Mouse (Mus musculus) thymus, adult 18-20 months (tissue): ENCODE data around the gene Tmc6.
"Not testable (repeated sequence)": the region's sequence is repeated elsewhere in the genome, so short reads cannot be mapped to it uniquely, and the experiment has no call there.

Source experiments
- DNase-seq, 2 experiments: peaks; one replicate each; pipeline ENCODE4 v3.0.0; 2022; ENCODE audit warnings: mixed read lengths in 2 of 2

Gene Tmc6

DNA sequence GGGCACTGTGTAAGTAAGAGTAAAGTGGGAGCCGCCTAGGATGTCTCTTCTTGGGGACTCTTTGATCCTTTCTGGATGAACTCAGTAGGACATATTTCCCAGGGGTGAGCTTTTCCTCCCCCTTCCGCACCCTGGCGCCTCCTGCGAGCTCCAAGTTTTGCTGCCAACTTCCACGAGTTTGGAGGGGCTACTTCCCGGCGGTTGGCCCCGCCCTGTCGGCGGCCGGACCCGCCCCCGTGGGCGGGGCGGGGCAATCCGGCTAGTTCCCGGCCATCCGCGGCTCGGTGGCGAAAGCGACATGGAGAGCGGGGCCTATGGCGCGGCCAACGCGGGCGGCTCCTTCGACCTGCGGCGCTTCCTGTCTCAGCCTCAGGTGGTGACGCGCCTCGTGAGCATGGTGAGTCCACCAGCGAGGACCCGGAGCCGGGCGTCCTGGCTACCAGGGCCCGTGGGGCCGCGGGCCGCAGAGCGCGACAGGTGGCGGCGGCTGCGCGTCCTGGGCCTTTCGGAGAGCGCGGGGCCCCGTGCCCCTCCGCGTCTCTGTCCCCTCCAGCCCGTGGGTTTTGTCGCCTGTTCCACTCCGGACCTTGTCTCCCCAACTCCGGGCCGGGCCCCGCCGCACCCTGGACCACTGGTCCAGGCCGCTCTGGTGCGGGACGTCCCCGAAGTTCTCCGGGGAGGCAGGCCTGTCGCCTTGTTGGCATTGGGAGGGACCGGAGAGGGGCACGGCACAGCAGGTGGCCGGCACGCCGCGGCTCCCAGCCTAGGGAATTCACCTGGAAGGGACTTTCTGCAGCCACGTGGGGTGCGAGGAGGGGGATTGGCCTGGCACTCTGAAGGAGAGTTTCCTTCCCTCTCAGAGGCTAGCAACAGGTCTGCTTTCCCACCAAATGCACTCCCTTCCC lies 27.7 kb upstream of the Tmc6 start, which contains the start of the genes Gm20708 and Syngr2:
Gene Gm20708 (plus strand): TSS at position 262 of the 905 bp plus-strand sequence.
Gene Syngr2 (plus strand): TSS at position 262 of the 905 bp plus-strand sequence.
- DNase-seq: peak; percentile 46 to 58

DNA sequence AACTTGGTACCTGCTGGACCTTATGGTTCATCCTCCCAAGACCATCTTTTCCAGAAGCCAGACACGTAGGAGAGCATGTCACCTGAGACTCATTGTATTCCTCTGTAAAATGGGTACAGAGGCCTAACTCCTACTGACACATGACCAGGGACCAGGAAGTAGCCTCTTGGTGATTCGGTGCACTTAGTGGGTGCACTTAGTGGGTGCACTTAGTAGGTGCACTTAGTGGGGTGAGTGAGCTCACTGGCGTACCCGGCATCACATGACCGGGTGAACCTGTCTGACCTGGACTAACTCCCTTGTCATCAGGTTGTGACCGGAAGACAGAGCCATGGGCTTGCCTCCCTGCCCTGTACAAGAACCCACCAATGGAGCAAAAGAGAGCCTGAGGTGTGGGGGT lies 24.8 kb upstream of the Tmc6 start:
- DNase-seq: no peak

DNA sequence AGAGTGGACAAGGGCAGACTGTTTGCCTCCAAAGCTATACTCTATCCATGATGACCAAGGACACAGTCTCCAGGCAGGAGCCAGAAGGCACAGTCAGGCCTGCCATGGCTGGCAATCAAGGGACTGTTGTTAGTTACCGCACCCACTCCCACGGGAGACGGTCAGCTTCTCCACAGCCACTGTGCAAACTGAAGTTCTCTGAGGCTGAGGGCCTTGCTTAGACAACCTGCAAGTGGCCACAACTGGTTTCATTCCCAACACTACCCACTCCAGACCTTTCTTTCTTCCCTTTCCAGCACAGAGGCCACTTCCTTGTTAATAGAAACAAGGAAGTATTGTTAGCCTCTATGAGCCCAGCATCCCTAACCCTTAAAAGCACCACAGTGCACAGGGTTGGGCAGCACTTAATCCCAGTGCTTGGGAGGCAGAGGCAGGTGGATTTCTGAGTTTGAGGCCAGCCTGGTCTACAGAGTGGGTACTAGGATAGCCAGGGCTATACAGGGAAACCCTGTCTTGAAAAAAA lies 21.2 kb upstream of the Tmc6 start:
- DNase-seq: no peak

- no peak for DNase-seq
Measured at GRCm38 (mm10) chr11:117801650-117802049, 19.7 kb upstream of the Tmc6 start.

DNA sequence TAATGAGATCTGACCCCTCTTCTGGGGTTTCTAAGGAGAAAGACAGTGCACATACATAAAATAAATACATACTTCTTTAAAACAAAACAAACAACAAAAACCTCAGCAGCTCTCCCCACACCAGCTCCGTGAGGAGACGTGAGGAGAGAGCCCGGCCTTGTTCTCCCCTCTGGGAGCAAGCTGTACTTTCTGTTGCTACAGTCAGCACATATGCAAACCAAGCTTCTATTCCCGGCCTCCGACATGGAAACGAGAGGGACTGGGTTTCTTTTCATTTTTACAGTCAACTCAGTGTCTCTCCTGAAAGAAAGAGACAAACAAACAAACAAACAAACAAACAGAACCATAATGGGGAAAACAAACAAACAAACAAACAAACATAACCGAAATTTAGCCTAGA lies 18.0 kb upstream of the Tmc6 start:
- DNase-seq: no peak

DNA sequence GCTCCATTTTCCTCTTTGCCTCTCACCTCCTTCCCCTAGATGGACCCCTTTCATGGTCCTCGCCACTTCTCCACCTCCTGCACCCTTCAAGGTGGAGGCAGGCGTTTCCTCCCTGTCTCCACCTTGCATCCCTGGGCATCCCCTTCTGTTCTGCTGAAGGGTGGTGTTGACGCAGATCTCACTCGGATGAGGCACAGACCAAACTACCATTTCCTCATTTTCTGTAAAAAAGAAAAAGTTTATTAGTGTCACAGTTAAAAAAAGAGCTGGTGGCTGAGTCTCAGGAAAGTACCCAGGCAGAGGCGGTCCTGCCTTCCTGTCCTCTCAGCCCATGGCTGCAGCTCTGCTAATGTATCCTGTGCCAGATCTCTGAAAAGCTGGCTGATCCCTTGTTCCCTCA lies 17.2 kb upstream of the Tmc6 start:
- DNase-seq: no peak

DNA sequence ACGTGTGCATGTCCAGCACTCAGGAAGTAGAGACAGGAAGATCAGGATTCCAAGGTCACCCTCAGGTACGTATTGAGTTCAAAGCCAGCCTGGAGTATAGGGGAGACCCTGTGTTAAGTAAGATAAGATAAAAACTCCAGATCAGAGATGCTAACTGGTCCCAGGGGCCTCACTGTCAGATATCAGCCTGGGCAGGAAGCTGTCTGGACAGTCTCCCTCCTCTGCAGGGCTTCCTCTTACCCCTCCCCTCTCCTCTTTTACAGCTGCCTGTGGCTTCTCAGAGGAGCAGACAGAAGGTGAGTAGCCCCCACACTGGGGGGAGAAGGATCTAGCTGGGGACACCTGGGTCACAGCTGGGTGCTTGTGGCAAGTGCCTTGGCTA lies 16.2 kb upstream of the Tmc6 start:
- DNase-seq: peak in 1 of 2 experiments; percentile 41

- DNase-seq: no peak
Measured at GRCm38 (mm10) chr11:117797511-117798159, 15.6 kb upstream of the Tmc6 start, which contains the start of gene 6030468B19Rik. Gene 6030468B19Rik, plus strand, starts transcription at chr11:117797660.

- DNase-seq: no peak
Measured at GRCm38 (mm10) chr11:117796954-117797353, 15.0 kb upstream of the Tmc6 start.

- DNase-seq: no peak
Measured at GRCm38 (mm10) chr11:117794035-117794551, 12.1 kb upstream of the Tmc6 start.

DNA sequence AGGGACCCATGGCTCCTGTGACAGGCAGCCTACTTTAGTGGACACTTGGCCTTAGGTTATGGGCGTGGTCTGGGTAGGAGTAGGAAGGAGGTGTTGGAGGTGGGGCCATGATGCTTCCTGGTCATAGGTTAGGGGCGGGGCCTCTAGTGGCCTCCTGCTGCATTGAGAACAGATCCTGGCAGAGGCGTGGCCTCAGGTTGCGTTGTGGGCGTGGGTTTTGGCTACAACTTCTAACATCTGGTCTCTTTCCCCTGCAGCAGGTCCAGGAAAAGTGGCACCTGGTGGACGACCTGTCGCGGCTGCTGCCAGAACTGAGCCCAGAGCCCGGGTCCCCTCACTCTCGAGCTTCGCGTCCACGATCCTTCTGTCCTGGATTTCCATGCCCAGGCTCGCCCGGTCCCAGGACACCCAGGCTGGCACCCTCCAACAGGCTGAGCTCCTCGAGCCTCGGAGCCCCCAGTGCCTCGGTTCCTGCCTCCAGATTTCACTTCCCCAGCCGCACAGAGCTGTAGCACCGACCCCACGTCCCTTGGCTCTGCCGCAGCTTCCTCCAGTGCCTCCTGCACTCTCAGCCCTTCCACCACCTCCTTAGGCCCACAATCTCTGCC lies 10.4 kb upstream of the Tmc6 start:
- peak in 1 of 2 experiments; percentile 70 for DNase-seq

GRCm38 (mm10) chr11:117791441-117791761 lies 9.4 kb upstream of the Tmc6 start:
- no peak for DNase-seq

GRCm38 (mm10) chr11:117790703-117791440 lies 8.9 kb upstream of the Tmc6 start:
- no peak for DNase-seq

- DNase-seq: peak in 1 of 2 experiments; percentile 60
Measured at GRCm38 (mm10) chr11:117790286-117790685, 8.3 kb upstream of the Tmc6 start.

DNA sequence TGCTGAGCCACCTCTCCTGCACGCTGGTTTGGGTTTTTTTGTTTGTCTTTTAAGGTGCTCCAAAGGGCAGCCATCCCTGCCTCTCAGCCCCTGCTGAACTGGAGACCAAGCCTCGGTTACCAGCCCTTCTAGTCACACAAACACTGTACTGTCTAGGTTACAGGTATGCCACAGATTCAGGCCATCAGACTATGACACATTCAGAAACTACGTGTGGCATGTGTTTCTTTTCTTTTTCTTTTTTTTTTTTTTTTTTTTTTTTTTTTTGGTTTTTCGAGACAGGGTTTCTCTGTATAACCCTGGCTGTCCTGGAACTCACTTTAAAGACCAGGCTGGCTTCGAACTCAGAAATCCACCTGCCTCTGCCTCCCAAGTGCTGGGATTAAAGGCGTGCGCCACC lies 6.5 kb upstream of the Tmc6 start:
- not testable (repeated sequence) for DNase-seq

- peak; percentile 50 to 63 for DNase-seq
Measured at GRCm38 (mm10) chr11:117786294-117786693, 4.3 kb upstream of the Tmc6 start.

- DNase-seq: peak; percentile 41 to 57
Measured at GRCm38 (mm10) chr11:117783683-117784309, 1.8 kb upstream of the Tmc6 start.

DNA sequence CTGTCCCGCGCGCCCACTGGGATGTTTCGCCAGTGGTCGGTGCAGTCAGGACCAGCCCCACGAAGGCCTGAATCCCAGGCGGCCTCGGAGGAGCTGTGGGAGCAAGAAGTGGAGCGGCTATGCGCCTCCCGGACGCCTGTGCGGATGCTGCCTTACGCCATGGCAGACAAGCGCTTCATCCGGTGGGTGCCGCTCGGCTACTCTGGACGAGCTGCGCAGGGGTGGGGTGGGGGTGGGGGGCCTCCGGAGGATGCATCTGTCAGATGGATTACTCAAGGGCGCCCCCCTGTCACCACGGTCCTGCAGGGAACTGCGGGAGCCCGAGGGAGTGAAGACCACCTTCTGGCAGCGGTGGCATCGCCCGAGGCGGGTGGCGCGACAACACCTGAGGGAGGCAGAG lies 1.1 kb upstream of the Tmc6 start:
- peak; percentile 85 to 91 for DNase-seq

DNA sequence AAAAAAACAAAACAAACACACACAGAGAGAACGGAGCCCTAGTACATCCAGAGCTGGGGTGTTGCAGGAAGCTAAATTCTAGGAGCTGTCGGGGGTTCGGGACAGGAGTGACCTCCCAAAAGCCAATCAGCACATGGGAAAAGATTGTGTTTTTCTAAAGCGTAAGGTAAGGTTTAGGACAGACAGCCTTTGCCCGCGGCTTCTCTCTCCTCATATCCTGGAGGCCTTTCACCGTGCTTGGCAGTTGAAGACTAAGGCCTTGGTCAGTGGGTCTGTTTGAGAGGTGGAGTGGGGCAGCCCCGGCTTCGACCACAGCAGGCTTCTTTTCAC lies 672 bp upstream of the Tmc6 start:
- no peak for DNase-seq

- DNase-seq: peak; percentile 82 to 89
Measured at GRCm38 (mm10) chr11:117781199-117781821, 688 bp downstream of the Tmc6 start.

- DNase-seq: peak; percentile 91 to 96
Measured at GRCm38 (mm10) chr11:117780582-117781111, 1.4 kb downstream of the Tmc6 start.
